Mouse (Mus musculus) heart, postnatal 0 days (tissue): ENCODE measurements around the gene Mrps24. TPM values are rescaled to one million over a fixed set of nuclear protein-coding genes. Genes with fewer than 3 reads are reported as not detected.

Experiments
- ATAC-seq: fragments of 200-750 bp; cut with Nextera tagmentation; 2 replicates; pipeline ENCODE4 v1.8.0; 2017; ENCODE audit warnings: low read depth, moderate number of reproducible peaks, moderate library complexity; ENCODE audit not compliant: insufficient read depth
- DNase-seq: peaks from one replicate; pipeline ENCODE4 v3.0.0-alpha.2; 2016; ENCODE audit warnings: low spot score
- H3K27ac ChIP-seq: fragments of 300-500 bp; sonication (generic); 2 replicates; pipeline ENCODE4 v1.5.1; 2014; ENCODE audit warnings: low read depth, mild to moderate bottlenecking
- H3K27me3 ChIP-seq: fragments of 300-500 bp; sonication (generic); 2 replicates; pipeline ENCODE4 v1.6.1; 2014; ENCODE audit warnings: low read length, mixed read lengths; ENCODE audit not compliant: control insufficient read depth, insufficient read depth
- H3K36me3 ChIP-seq: fragments of 300-500 bp; sonication (generic); replicated peaks from 2 replicates; pipeline ENCODE4 v1.6.1; 2014; ENCODE audit warnings: low read length, mixed read lengths; ENCODE audit not compliant: control insufficient read depth, insufficient read depth
- H3K4me1 ChIP-seq: fragments of 300-500 bp; sonication (generic); 2 replicates; pipeline ENCODE4 v1.6.1; 2014; ENCODE audit warnings: antibody characterized with exemption; ENCODE audit not compliant: control insufficient read depth, insufficient read depth
- H3K4me2 ChIP-seq: fragments of 300-500 bp; sonication (generic); 2 replicates; pipeline ENCODE4 v1.6.1; 2014; ENCODE audit warnings: low read depth, mild to moderate bottlenecking, low read length, moderate library complexity
- H3K4me3 ChIP-seq: fragments of 300-500 bp; sonication (generic); 2 replicates; pipeline ENCODE4 v1.5.1; 2014; ENCODE audit warnings: low read depth, low read length
- H3K9ac ChIP-seq: fragments of 300-500 bp; sonication (generic); replicated peaks from 2 replicates; pipeline ENCODE4 v1.6.1; 2014; ENCODE audit warnings: low read depth, low read length, mixed read lengths
- H3K9me3 ChIP-seq: fragments of 300-500 bp; sonication (generic); replicated peaks from 2 replicates; pipeline ENCODE4 v1.6.1; 2016; ENCODE audit warnings: low read length; ENCODE audit not compliant: control insufficient read depth
- CTCF ChIP-seq: IDR thresholded peaks from 2 replicates; pipeline ENCODE4 v1.5.1; 2016; ENCODE audit warnings: antibody characterized with exemption, control low read depth, low read depth
- EP300 ChIP-seq: IDR thresholded peaks from 2 replicates; pipeline ENCODE4 v1.6.1; 2016; ENCODE audit warnings: antibody characterized with exemption, low read depth
- WGBS: fragments of 180-500 bp; shearing (Covaris S2); extraction: QIAGEN DNeasy Blood & Tissue Kit; methylation state at CpG from one replicate; pipeline ENCODE4 v1.1.7; 2014; 5-methylcytosine and 5-hydroxymethylcytosine counted together
- polyA plus RNA-seq: library from polyadenylated mRNA; unstranded; fragments of >200 nt; fragmentation: Nextera tagmentation; extraction: Ambion mirVana; gene quantifications from 2 replicates; pipeline ENCODE4 v1.2.1, GENCODE M21; 2015
- total RNA-seq: library from RNA; depleted of rRNA; stranded (reverse); fragments of >200 nt; gene quantifications from 2 replicates; pipeline ENCODE4 v1.2.3, GENCODE M21; 2014; ENCODE audit warnings: low replicate concordance

Gene Mrps24
- total and polyA plus RNA-seq, 2 experiments from 2014 or later: 96.2 to 251 TPM

DNA sequence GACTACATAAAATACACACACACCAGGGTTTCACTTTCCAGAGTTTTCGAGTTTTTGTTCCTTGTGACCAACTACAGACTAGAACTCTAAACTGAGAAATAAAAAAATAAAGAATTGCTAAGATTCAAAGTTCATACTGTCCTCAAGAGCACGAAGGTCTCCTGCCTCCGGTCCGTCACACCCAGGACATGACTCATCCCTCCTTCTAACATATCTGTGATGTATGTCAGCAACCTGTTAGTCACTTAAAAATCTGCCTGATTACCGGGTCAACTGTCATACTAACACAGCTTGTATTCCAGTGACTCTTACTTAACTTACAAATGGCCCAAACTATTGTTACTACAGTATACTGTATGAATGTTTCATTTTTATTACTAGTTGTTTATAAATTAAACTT, 21.7 kb upstream of the Mrps24 start:
- ATAC-seq (no peak), DNase-seq (no peak)
- Histone ChIP-seq H3K9ac (no peak overlapping the region), H3K4me3 (no peak overlapping the region), H3K36me3 (0 out of 2 replicates have a peak, but pooled peaks cover 5% of the 10 kb centered on the region), H3K4me2 (no peak overlapping the region), H3K9me3 (no peaks in the 10 kb centered on the region), H3K27ac (no peak overlapping the region), H3K4me1 (peaks cover 43% of the 10 kb centered on the region), H3K27me3 (no peaks in the 10 kb centered on the region)
- WGBS: 35% methylated on average over 5 of the region's 5 CpGs
- TF ChIP-seq CTCF (no peak), EP300 (no peak)

- Histone ChIP-seq H3K4me3 (no peak overlapping the region), H3K27me3 (no peaks in the 10 kb centered on the region), H3K27ac (0 out of 2 replicates have a peak overlapping the region, but pooled peaks have one; percentile 11), H3K36me3 (0 out of 2 replicates have a peak, but pooled peaks cover 9% of the 10 kb centered on the region), H3K9me3 (no peaks in the 10 kb centered on the region), H3K4me2 (no peak overlapping the region), H3K9ac (no peak overlapping the region; the same call in 1 of the 2 replicates), H3K4me1 (peaks cover 40% of the 10 kb centered on the region)
- DNase-seq (no peak), ATAC-seq (no peak)
- no peak for TF ChIP-seq EP300
- TF ChIP-seq CTCF: no peak
- 76% methylated on average over 4 of the region's 4 CpGs for WGBS
Measured at GRCm38 (mm10) chr11:5734323-5734722, 18.8 kb upstream of the Mrps24 start.

GRCm38 (mm10) chr11:5732401-5732800, 16.9 kb upstream of the Mrps24 start:
- ATAC-seq (no peak), DNase-seq (no peak)
- Histone ChIP-seq H3K9ac (no peak overlapping the region), H3K4me1 (peaks cover 26% of the 10 kb centered on the region), H3K4me2 (no peak overlapping the region), H3K27me3 (no peaks in the 10 kb centered on the region), H3K4me3 (no peak overlapping the region), H3K27ac (no peak overlapping the region), H3K36me3 (0 out of 2 replicates have a peak, but pooled peaks cover 9% of the 10 kb centered on the region), H3K9me3 (no peaks in the 10 kb centered on the region)
- 70% methylated on average over 5 of the region's 5 CpGs for WGBS
- TF ChIP-seq CTCF (no peak), EP300 (no peak)

DNA sequence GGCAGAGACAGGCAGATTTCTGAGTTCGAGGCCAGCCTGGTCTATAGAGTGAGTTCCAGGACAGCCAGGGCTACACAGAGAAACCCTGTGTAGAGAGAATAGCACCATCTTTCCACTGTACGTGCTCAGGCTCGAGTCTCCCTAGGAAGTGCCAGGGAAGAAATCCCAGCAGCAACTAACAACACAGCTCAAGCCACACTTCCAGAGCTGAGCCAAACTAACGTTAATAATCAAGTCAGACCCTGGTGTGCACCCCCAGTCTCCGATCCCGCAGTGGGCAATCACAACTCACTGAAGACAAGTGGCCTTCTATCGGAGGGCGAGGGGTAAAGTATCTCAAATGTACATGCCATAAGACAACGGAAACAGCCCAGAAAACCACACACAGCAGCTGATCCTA, 14.1 kb upstream of the Mrps24 start:
- peaks cover 9% of the 10 kb centered on the region; the same call in 1 of the 2 replicates for H3K36me3 ChIP-seq
- H3K4me1 ChIP-seq: peaks cover 13% of the 10 kb centered on the region
- DNase-seq (no peak), ATAC-seq (no peak)
- no peak overlapping the region for H3K27ac ChIP-seq
- WGBS: 86% methylated on average over 9 of the region's 9 CpGs
- no peak overlapping the region for H3K4me3 ChIP-seq
- H3K27me3 ChIP-seq: no peaks in the 10 kb centered on the region
- no peak overlapping the region for H3K9ac ChIP-seq
- no peaks in the 10 kb centered on the region for H3K9me3 ChIP-seq
- TF ChIP-seq CTCF (no peak), EP300 (no peak)
- H3K4me2 ChIP-seq: no peak overlapping the region

DNA sequence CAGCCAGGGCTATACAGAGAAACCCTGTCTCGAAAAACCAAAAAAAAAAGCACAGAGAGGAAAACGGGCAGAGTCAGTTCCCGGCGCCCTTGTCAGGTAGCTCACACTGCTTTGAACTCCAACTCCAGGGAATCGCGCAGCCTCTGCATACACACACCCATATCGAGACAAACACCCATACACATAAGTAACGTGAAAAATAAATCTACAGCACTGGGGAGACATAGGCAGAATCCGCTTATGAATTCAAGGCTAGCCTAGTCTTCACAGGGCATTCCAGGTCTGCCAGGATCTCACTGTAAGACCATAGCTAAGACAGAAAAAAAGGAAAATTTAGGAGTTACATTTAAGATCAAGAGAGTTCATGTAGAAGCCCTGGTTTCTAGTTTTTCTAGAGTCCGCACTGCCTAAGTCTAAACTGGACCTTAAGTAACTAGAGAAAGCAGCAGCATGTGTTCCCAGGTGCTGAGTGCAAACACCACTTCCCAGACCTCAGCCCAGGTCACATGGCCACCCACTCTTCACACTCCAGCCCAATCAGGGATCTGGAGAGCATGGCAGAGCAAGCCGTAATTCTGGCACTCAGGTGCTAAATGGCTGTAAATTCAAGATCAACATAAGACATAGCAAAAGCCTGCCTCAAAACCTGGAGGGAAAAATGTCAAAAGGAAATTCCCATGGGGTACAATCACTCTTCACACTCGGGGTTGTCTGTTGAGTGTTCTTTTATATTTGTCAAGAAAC, 3.3 kb upstream of the Mrps24 start:
- Histone ChIP-seq H3K27ac (no peak overlapping the region), H3K4me1 (no peaks in the 10 kb centered on the region), H3K4me3 (no peak overlapping the region), H3K36me3 (peaks cover 71% of the 10 kb centered on the region), H3K9me3 (no peaks in the 10 kb centered on the region), H3K9ac (no peak overlapping the region), H3K27me3 (no peaks in the 10 kb centered on the region), H3K4me2 (no peak overlapping the region)
- ATAC-seq (no peak), DNase-seq (no peak)
- no peak for TF ChIP-seq CTCF
- TF ChIP-seq EP300: no peak
- WGBS: 89% methylated on average over 12 of the region's 12 CpGs
